Mouse (Mus musculus) kidney, embryonic 15.5 days (tissue): ENCODE results near the gene Anapc16. TPM values are rescaled to one million over a fixed set of nuclear protein-coding genes. Genes with fewer than 3 reads are reported as not detected.

Source experiments
- ATAC-seq: fragments of 200-750 bp; cut with Nextera tagmentation; replicated peaks from 2 replicates; pipeline ENCODE4 v1.8.0; 2017; ENCODE audit warnings: moderate TSS enrichment; ENCODE audit not compliant: low FRiP score
- H3K27ac ChIP-seq: fragments of 300-500 bp; sonication (generic); 2 replicates; pipeline ENCODE4 v1.5.1; 2015; ENCODE audit warnings: mild to moderate bottlenecking, inconsistent platforms
- H3K27me3 ChIP-seq: fragments of 300-500 bp; sonication (generic); 2 replicates; pipeline ENCODE4 v1.6.1; 2015; ENCODE audit warnings: inconsistent platforms
- H3K36me3 ChIP-seq: fragments of 300-500 bp; sonication (generic); 2 replicates; pipeline ENCODE4 v1.6.1; 2015; ENCODE audit warnings: inconsistent platforms
- H3K4me1 ChIP-seq: fragments of 300-500 bp; sonication (generic); 2 replicates; pipeline ENCODE4 v1.6.1; 2015; ENCODE audit warnings: inconsistent platforms
- H3K4me2 ChIP-seq: fragments of 300-500 bp; sonication (generic); 2 replicates; pipeline ENCODE4 v1.6.1; 2015; ENCODE audit warnings: moderate library complexity, mild to moderate bottlenecking, inconsistent platforms
- H3K4me3 ChIP-seq: fragments of 300-500 bp; sonication (generic); replicated peaks from 2 replicates; pipeline ENCODE4 v1.5.1; 2015; ENCODE audit warnings: mild to moderate bottlenecking, inconsistent platforms
- H3K9ac ChIP-seq: fragments of 300-500 bp; sonication (generic); 2 replicates; pipeline ENCODE4 v1.6.1; 2015; ENCODE audit warnings: mild to moderate bottlenecking, inconsistent platforms
- H3K9me3 ChIP-seq: fragments of 300-500 bp; sonication (generic); replicated peaks from 2 replicates; pipeline ENCODE4 v1.6.1; 2016; ENCODE audit warnings: inconsistent platforms
- WGBS: fragments of 180-500 bp; shearing (Covaris S2); methylation state at CpG from one replicate; pipeline ENCODE4 v1.1.7; 2015; ENCODE audit warnings: mixed read lengths; 5-methylcytosine and 5-hydroxymethylcytosine counted together
- polyA plus RNA-seq: library from polyadenylated mRNA; unstranded; fragments of >200 nt; fragmentation: Nextera tagmentation; extraction: Ambion mirVana; gene quantifications from 2 replicates; pipeline ENCODE4 v1.2.1, GENCODE M21; 2015

Anapc16 gene
- polyA plus RNA-seq, 1 experiment from 2014 or later: 102 TPM

DNA sequence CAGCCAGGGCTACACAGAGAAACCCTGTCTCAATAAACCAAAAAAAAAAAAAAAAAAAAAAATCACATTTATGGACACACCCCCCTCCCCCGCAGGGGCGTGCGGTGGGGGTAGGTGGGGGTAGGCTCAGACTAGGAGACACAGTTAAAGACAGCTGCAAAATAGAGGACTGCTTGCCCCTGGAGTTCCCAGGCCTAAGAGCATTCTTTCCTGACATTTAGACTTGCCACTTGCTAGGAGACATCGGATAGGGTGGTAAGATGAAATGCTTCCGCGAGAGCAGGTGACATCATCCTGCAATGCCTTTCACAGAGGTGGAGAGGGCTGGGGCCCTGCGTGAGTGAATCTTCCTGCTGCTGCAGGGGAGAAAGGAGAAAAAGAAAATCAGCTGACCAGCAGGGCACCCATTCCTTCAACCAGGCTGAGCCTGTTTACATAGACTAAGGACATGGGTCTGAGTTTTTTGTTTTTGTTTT lies 49.3 kb downstream of the Anapc16 start:
- peaks cover 58% of the 10 kb centered on the region for H3K4me1 ChIP-seq
- no peaks in the 10 kb centered on the region; the same call in 1 of the 2 replicates for H3K36me3 ChIP-seq
- no peaks in the 10 kb centered on the region for H3K9me3 ChIP-seq
- H3K27ac ChIP-seq: no peak overlapping the region
- H3K4me3 ChIP-seq: no peak overlapping the region
- peaks cover 1% of the 10 kb centered on the region; the same call in 1 of the 2 replicates for H3K27me3 ChIP-seq
- no peak overlapping the region for H3K9ac ChIP-seq
- ATAC-seq: no peak
- H3K4me2 ChIP-seq: 0 out of 2 replicates have a peak overlapping the region, but pooled peaks have one; percentile 90
- 35% methylated on average over 7 of the region's 7 CpGs for WGBS

DNA sequence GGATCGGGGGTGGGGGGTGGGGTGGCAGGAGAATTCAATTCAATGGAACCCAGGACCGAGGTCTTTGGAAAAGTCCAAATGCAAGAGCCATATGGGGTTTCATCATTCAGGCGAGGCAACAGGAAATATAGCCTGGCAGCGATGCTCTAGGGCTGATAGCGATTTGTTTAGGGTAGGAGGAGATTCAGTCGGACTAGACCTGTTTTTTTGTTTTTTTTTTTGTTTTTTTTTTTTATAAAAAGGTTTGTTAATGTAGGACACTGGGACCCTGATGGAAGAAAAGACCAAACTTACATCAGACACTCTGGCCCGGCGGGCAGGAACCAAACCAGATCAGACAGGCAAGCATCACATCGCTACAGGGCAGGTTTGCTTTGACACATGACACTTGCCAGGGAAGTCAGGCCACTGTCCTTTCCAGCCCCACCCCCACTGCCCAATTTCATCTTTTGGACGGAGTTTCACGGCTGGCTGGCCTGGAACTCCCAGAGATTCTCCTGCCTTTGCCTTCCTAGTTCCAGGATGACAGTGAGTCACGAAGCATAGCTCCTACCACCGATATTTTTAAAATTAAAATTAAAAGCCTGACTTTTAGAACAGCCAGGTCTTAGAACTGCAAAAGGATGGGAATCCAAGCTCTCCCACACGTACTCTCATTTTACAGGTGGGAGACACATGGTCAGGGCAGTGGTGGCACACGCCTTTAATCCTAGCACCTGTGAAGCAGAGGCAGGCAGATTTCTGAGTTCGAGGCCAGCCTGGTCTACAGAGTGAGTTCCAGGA lies 50.0 kb downstream of the Anapc16 start:
- Histone ChIP-seq H3K36me3 (no peaks in the 10 kb centered on the region; the same call in 1 of the 2 replicates), H3K9ac (peak overlapping the region; percentile 57; the same call in 1 of the 2 replicates), H3K4me3 (peak overlapping the region; percentile 72), H3K27ac (peak overlapping the region; percentile 83; the same call in 1 of the 2 replicates), H3K4me1 (peaks cover 58% of the 10 kb centered on the region), H3K9me3 (no peaks in the 10 kb centered on the region), H3K27me3 (no peaks in the 10 kb centered on the region), H3K4me2 (peak overlapping the region; percentile 90)
- ATAC-seq: no peak
- WGBS: 20% methylated on average over 16 of the region's 16 CpGs

DNA sequence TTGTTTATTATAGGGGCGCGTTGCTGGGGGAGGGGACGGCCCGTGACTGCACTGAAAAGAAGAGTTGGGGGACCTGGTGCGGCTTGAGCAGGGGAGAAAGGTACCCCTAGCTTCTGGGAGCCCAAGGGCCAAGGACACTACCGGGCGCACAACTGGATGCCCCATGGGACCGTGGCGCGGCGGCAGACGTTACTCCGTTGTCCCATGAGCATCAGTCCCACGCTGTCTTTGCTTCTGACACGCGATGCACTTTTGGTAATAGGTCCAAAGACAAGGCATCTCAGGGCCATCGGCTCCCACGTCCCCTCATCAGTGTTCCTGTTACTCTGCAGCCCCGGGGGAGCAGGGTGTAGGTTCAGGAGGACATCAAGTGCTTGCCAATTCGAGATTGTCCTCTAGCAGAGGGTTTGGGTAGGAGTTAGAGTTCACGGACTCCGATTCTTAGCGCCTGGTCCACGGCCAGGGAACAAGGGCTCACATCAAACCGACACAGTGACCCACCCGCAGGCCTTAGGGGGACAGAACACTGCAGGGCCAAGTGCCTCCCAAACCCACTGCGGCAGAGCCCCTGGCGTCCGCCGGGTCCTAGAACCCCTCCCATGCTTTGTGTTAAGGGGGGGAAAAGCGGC lies 50.7 kb downstream of the Anapc16 start:
- WGBS: 0% methylated on average over 31 of the region's 31 CpGs
- no peaks in the 10 kb centered on the region; the same call in 1 of the 2 replicates for H3K36me3 ChIP-seq
- peak overlapping the region; percentile 57 for H3K9ac ChIP-seq
- peak overlapping the region; percentile 72 for H3K4me3 ChIP-seq
- H3K9me3 ChIP-seq: no peaks in the 10 kb centered on the region
- peak overlapping the region; percentile 83 for H3K27ac ChIP-seq
- peaks cover 52% of the 10 kb centered on the region for H3K4me1 ChIP-seq
- peak overlapping the region; percentile 90 for H3K4me2 ChIP-seq
- H3K27me3 ChIP-seq: no peaks in the 10 kb centered on the region
- ATAC-seq: peak; percentile 20

DNA sequence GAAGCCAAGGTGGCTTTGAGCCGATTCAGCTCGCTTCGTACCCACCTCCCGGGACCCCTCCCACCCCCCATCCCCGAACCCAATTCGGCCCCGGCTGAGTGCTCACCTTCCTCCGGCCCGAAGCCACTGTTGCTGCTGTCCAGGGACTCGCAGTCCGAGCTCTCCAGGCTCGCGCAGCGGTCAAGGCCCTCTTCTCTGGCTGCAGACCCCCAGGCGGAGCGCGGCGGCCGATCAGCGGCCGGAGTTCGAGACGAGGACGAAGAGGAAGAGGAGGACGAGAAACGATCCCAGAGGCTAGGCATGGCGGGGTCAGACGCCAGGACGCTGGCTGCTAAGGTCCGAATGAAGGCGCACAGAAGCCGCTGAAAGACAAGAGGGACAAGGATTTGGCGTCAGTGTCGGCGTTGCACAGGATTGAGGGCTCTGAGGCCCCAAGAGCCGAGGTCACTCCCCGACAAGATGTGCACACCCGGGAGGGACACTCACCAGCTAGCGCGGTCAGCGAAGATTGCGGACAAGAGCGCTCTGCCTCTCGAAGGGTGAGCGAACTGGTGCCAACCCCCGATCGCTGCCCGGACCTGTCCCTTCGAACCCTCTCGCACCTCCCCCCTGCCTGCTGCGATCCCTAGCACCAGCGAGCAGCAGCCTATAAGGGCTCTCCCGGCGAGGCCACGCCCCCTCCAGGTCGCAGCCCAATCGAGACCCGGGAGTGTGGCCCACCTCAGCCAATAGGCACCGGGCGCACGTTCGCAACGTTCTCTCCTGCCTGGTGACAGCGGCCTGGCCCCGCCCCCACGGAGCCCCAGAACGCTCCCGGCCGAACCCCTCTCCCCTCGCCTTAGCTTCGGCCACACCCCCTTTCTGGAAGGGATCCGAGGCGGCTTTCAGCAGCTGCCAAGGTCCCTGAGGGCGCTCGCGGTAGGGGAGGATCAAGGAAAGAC lies 51.5 kb downstream of the Anapc16 start, which contains the start of gene Ddit4:
Gene Ddit4 (minus strand): TSS at position 624 of the 941 bp plus-strand sequence.
- Histone ChIP-seq H3K4me1 (peaks cover 49% of the 10 kb centered on the region), H3K4me3 (peak within 1 kb of the TSS; percentile 72), H3K36me3 (no peaks in the 10 kb centered on the region; the same call in 1 of the 2 replicates), H3K9ac (peak within 1 kb of the TSS; percentile 80), H3K27me3 (no peaks in the 10 kb centered on the region), H3K27ac (peak within 1 kb of the TSS; percentile 91), H3K9me3 (no peaks in the 10 kb centered on the region), H3K4me2 (peak within 1 kb of the TSS; percentile 90)
- ATAC-seq: peak; percentile 97
- WGBS: under 1% methylated on average over 76 of the region's 76 CpGs

DNA sequence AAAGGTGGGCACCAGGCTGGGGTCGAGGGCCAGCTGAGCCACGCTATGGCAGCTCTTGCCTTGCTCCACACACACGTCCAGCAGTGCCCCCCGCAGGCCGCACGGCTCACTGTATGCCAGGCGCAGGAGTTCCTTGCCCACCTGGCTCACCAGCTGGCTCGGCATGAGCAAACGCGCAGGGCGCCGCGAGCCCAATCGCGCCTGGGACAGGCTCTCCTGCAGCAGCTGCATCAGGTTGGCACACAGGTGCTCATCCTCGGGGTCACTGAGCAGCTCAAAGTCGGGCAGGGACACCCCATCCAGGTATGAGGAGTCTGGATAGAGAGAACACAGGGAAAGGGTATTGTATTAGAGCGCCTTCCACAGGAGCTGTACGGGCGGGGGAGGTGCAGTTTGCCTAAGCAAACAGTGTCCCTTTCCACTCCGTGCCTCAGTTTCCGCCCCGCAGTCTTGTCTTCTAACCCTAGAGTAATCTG lies 52.2 kb downstream of the Anapc16 start:
- WGBS: under 1% methylated on average over 23 of the region's 23 CpGs
- Histone ChIP-seq H3K27me3 (no peaks in the 10 kb centered on the region), H3K36me3 (no peaks in the 10 kb centered on the region; the same call in 1 of the 2 replicates), H3K9me3 (no peaks in the 10 kb centered on the region), H3K4me3 (peak overlapping the region; percentile 72), H3K9ac (peak overlapping the region; percentile 80), H3K4me2 (peak overlapping the region; percentile 90), H3K27ac (peak overlapping the region; percentile 91), H3K4me1 (peaks cover 49% of the 10 kb centered on the region)
- ATAC-seq: peak; percentile 44

DNA sequence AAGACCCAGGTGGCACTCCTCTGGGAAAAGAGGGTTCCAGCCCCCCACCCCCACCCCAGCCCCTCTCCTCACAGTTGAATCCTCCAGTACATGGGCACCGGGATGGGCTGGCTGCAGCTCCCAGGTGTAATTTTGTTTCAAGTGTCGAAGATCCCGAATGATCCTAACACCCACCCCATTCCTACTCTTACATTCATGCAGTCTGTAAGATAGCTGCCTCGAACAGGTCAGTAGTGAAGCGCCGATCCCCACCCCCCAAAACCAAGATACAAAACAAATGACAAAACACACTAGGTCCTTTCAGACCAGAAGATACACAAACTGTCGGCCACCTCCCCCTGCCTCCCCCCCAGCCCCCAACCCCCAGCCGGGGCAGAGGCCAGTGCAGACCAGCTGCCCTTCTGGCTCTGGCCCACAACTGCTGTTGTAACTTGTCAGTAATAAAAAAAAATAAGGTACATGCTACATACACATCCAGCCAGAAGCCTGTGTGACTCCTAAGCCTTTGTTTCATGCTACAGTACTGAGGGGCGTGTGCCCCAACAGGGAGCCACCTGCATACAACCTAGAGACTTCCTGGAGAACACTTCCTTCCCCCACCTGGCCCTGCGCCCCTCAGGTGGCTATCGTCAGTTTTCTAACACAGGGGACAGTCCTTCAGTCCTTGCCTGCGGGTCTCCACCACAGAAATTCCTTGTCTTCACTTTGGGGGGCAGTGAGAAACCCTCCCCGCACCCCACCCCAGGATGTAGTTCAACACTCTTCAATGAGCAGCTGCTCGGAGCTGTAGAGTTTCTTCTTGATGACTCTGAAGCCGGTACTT lies 52.9 kb downstream of the Anapc16 start:
- Histone ChIP-seq H3K27me3 (no peaks in the 10 kb centered on the region), H3K4me1 (peaks cover 49% of the 10 kb centered on the region), H3K27ac (peak overlapping the region; percentile 91), H3K4me2 (peak overlapping the region; percentile 90), H3K4me3 (peak overlapping the region; percentile 72), H3K9ac (peak overlapping the region; percentile 80), H3K36me3 (no peaks in the 10 kb centered on the region; the same call in 1 of the 2 replicates), H3K9me3 (no peaks in the 10 kb centered on the region)
- WGBS: 39% methylated on average over 15 of the region's 15 CpGs
- ATAC-seq: no peak

DNA sequence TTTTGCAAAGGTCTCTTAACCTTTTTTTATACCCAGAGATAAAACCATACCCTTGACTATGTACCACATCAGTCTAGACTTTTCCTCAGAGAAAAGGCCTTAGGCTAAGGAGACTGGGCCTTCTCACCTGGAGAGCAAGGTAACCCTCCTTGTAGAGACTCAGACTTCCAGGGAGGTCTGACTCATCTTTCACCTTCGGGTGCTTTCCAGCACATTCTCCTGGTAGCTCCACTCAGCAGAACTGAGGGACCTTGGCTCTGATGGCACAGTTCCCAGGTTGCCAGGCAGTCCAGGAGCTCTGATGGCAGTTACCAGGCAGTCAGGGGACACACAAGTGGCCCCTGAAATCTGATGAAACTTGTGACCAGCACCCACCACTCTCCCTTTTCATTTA lies 53.7 kb downstream of the Anapc16 start:
- Histone ChIP-seq H3K4me1 (peaks cover 49% of the 10 kb centered on the region), H3K4me3 (0 out of 2 replicates have a peak overlapping the region, but pooled peaks have one; percentile 5), H3K36me3 (no peaks in the 10 kb centered on the region; the same call in 1 of the 2 replicates), H3K27me3 (no peaks in the 10 kb centered on the region), H3K4me2 (peak overlapping the region; percentile 90), H3K9ac (no peak overlapping the region), H3K9me3 (no peaks in the 10 kb centered on the region), H3K27ac (peak overlapping the region; percentile 6; the same call in 1 of the 2 replicates)
- WGBS: 64% methylated on average over 1 of the region's 1 CpGs
- no peak for ATAC-seq

DNA sequence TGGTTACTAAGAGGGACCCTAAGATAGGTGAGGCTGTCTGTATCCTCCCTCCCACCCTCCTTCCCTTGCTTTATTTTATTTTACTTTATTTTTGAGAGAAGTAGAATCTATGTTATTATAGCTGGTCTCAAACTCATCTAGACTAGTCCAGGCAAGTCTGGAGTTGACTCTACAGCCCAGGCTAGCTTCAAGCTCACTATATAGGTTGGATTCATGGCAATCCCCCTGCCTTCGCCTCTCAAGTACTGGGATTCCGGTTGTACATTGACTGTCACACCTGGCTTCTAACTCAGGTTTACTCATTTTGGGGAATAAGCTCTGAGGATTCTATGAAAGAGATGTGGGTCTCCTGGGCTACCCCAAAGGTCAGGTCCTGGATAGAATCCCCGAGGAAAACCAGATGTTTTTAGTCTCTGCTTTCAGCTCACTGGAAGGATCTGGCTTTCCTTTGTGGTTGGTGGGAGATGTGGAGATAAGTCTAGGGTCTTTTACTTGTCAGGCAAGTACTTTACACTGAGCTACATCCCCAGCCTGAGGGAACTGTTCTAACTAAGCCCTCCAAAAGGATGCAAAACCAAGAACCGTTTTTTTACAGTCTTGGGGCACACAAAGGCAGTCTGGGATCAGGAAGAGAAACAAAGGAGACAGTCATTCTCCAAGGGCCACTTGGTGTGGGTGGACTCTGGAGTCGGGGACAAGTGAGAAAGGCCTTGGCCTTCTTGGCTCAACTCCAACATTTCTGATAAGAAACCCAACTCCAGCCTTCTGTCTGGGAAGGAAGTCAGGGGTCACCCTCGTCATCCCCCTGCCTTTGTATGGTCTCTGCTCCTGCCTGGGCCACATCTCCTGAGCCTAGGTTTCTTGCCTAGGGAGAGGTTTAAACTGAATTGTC lies 54.3 kb downstream of the Anapc16 start:
- ATAC-seq: no peak
- Histone ChIP-seq H3K4me2 (peak overlapping the region; percentile 90; the same call in 1 of the 2 replicates), H3K4me1 (peaks cover 50% of the 10 kb centered on the region)

DNA sequence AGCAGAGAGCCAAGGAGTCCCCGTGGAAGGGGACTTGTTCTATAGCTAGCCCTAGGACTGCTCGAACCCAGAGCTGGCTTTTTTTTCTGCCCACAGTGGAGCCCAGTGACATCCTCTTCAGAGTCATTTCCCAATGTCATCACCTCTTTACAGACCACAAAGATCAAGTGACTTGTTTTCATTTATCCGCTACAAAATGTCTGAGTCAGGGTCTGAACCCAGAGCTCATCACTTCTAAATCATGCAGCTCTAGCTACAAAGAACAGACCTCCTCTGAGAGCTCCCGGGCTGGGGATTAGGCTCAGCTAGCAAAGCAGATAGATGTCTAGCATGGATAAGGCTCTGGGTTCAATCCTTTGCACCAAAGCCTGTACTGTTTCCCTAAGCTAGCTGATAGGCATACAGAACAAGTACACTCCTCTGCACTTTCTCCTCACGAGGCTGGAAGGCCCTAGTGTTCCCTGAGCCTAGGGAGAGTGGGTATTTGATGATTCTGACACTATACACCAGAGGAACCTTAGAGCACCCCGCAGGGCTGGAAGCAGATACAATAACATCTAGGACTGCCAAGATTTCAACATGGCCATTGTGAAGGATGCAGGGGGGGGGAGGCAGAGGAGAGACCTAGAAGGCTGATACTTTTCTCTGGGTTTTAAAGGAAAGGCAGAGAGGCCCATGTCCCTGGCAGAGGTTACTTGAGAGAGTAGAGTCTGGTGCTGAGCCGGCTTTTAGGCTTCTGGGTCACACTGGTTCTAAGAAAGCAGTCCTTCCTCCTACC lies 55.5 kb downstream of the Anapc16 start:
- Histone ChIP-seq H3K4me3 (no peak overlapping the region), H3K9ac (no peak overlapping the region), H3K9me3 (no peaks in the 10 kb centered on the region), H3K4me2 (no peak overlapping the region), H3K27ac (peak overlapping the region; percentile 6; the same call in 1 of the 2 replicates), H3K27me3 (no peaks in the 10 kb centered on the region), H3K36me3 (no peaks in the 10 kb centered on the region; the same call in 1 of the 2 replicates), H3K4me1 (peaks cover 51% of the 10 kb centered on the region)
- 58% methylated on average over 7 of the region's 7 CpGs for WGBS
- ATAC-seq: no peak

More for the DNA sequence above, 54.3 kb downstream of the Anapc16 start:
- Histone ChIP-seq H3K9ac (no peak overlapping the region), H3K36me3 (no peaks in the 10 kb centered on the region; the same call in 1 of the 2 replicates), H3K27ac (peak overlapping the region; percentile 6), H3K4me3 (no peak overlapping the region), H3K9me3 (no peaks in the 10 kb centered on the region), H3K27me3 (no peaks in the 10 kb centered on the region)
- WGBS: 36% methylated on average over 6 of the region's 6 CpGs
